Mouse (Mus musculus) neural tube, embryonic 10.5 days (tissue): ENCODE measurements around the gene Ift22.
"Not testable (repeated sequence)": the region's sequence is repeated elsewhere in the genome, so short reads cannot be mapped to it uniquely, and the experiment has no call there.

ENCODE experiments used
- DNase-seq: peaks from one replicate; pipeline ENCODE4 v3.0.0-alpha.2; 2017; ENCODE audit warnings: low spot score; ENCODE audit errors: extremely low spot score

Gene Ift22

DNA sequence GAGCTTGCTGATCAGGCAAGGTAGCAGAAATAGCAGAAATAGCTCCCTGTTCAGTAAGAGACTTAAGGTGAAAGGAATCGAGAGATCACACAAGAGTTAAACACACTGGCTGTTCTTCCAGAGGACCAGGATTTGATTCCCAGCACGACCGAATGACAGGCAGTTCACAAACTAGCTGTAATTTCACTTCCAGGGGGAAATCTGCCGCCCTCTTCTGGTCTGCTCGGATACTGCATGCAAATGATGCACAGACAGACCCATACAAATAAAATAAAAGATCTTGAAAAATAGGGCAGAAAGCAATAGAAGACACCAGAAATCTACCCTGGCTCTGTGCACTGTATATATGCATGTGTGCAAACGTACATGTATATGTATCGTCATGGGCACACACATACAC lies 2.3 kb upstream of the Ift22 start:
- DNase-seq, result no peak

DNA sequence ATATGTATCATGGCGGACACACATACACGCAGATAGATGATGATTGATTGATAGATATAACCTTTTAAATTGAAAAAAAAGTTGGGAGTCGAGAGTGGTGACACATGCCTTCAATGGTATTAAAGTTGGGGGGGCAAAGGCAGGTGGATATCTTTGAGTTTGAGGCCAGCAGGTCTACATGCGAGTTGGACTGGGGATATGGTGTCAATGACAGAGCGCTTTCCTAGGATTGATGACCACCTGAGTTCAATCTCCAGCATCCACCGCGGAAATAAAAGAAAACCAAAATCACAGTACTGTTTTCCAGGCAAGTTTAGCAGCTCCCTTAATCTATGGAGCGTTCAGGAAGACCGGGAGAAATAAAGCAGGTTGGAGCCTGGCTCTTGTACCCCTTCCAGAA lies 363 bp upstream of the Ift22 start:
- DNase-seq, result no peak

DNA sequence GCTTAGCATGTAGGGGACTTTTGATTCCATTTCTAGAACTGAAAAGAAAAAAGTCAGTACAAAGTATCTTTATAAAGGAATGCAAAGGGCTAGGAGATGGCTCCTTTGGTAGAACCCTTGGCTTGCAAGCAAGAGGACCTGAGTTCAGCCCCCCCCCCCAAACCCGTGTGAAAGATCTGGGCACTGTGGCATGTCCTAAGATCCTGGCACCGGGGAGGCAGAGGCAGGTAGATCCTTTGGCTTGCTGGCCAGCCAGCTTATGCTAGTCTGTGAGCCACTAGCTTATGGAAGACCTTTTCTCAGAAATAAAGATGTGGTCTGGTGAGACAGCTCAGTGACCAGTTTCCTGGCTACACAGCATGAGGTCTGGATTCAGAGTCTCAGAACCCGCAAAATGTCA lies 6.2 kb downstream of the Ift22 start:
- no peak for DNase-seq

DNA sequence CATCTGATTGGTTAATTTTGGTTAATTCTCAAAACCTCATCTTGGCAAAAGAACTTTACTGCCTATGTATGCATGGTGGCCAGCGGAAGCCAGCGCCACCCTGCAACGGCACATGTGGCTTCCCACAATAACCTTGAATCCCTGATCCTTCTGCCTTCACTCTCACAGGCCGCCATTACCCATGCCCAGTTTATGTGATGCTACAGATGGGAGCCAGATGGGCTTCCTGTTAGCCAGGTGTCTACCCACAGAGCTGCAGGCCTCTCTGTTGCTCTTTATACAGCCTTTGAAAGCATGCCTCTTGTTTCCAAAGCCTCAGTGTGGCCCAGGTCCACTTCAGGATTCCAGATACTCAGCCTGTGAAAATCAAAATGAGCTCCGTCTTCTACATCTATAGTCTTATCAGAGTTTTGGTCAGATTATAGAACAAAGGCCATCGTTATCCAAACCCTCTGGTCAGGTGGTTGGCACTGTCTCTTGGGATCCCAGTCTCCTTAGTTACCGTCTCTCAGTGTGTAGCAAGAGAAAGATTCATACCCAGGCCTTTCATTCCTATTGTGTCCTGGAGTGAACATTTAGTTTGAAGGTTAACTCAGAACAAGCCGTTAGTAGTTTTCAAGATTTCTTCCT lies 9.8 kb downstream of the Ift22 start:
- no peak for DNase-seq

DNA sequence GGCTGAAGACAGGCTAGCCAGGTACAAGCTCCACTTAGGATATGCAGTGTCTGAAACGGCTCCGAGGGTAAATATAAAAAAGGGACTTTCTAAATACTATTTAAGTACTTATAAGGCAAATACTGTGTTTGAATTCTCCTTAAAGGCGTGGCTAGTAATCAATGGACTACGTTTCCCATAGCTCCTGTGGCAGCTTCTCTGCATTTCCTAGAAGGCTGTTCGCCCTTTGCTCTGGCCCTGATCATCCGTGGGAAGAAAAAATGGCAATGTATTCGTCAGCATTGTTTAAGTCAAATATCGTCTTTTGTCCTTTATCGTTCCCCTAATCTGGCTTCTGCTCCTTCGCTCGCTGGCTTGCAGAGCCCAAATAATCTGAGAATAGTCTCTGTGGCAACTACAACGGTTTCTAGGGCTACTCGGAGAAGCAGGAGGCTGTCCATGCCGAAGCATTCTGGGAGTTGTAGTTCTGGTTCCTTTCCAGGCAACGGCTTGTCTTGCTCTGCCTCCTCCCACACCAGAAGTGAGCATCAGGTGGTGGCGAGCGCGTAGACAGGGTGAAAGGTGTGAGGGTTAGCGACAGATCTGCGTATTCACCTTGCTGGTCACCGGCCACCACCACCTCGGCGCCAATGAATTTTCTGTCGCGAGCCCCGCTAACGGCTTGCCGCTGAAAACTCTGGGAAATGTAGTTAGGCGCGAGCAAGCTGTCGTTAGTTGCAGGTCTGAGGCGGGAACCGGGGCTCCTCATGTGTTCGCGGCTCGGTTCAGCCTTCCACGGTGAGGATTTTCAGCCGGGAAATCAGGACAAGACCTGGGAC lies 10.9 kb downstream of the Ift22 start:
- DNase-seq, result peak; percentile 84

DNA sequence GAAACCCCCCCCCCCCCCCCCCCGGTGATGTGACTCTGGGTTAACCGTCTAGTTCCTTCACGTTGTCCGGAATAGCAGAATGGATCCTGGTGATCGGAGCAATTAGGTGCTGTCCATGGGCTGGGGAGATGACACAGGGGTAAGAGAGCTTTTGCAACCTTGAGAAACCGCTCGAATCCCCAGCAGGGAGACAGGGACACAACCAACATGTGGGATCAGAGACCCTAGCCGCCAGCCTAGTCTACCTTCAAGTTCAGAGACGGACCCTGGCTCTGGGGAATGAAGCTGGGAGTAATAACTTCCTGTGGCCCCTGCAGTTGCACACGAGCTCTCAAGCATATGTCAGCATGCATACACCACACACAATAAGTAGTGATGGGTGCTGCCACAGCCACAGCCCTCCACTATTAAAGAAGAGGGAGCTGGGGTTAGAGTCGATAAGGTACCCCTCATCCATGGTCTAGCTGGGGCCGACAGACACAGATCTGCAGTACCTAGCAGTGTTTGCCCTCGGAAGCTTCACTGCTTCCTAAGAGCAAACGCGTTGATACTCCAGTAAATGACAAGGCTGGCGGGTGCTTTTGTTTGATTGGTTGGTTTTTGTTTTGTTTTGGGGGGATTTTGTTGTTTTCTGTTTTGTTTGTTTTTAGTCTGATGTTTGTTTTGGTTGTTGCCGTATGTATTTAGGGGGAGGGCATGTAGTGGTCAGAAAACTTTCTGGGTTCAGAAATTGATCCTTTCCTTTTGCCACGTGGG lies 11.8 kb downstream of the Ift22 start:
- DNase-seq, result peak; percentile 25

DNA sequence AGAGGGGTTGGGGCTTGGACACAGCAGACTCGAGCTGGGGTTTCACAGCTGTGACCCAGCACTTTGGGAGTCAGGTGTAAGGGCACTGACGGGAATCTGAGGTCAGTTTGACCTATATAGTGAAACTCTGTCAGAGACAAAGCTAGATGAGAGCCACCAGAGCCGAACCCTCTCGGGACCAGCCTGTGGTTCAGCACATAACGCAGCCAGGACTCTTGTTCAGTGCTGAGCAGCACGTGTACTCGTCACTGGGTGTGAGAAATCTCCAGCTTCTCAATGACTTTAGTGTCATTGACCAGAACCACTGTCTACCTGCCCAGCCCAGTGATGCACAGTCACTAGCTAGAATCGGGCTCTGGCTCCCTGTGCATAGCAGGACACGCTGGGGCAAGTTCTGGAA lies 14.9 kb downstream of the Ift22 start:
- DNase-seq, result no peak

DNA sequence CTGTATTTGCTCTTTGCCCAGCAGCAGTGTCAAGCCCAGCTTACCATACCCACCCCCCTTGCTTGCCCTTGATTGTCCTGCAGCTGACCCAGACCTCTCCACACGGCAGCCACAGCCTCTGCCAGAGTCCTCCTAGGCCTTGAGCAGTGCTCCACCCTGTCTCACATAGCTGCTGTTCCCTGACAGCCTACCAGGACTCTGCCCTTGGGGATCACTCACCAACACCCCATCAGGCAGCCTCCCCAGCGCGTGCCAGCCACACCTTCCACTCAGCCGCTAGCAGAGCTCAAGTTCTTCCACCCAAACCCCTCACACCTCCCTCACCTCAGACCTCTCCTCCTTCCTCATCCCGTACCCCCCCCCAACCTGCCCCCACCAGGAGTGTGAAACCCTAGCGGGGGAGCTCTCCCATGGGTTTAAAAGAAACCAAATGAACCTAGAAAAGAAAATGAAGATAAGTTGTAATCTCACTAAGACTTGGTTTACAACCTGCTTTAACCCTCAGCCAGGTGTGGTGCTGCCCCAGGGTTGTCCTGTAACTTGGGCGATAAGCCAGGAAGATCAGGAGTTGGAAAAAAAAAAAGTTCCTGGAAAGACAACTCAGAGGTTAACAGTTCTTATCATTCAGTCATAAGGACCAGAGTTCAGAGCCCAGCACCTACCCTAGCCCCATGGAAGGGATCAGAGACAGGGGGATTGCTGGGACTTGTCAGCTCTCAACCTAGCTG lies 16.0 kb downstream of the Ift22 start:
- DNase-seq, result no peak

DNA sequence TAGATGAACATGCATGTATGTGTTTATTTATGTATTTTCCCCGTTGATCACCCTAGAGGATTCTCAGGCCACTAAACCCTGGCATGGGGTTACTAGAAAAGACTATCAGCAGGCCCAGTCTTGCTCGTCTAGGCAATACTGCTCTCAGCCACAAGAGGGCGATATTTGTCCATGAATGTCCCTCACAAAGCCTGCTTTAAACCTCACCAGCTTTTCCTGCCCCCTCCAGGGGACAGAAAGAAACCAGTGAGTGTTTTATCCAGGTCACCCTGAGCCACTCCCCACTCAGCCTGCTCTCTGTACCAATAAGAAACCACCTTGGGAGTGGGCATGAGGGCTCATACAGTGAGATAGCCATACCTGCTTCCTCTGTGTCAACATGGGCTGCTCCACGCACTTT lies 21.1 kb downstream of the Ift22 start:
- DNase-seq, result peak; percentile 93

DNA sequence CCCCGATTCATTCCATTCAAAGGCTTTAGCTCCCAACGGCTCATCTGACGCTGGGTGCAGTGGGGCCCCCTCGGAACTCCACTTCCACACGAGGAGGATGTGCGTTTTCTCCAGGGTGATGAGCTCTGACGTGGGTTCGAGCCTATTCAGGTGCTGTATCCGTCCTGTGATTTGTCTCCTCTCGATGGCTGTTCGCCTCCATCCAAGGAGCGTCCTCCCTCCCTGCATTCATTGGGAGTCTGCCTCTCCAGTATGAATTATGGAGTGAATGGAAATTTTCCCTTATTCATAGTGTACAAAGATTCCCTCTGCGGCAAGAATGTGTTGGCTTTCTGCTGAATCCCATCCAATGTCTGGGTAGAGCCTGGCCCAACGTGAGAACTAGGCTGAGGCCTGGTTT lies 23.9 kb downstream of the Ift22 start:
- no peak for DNase-seq

DNA sequence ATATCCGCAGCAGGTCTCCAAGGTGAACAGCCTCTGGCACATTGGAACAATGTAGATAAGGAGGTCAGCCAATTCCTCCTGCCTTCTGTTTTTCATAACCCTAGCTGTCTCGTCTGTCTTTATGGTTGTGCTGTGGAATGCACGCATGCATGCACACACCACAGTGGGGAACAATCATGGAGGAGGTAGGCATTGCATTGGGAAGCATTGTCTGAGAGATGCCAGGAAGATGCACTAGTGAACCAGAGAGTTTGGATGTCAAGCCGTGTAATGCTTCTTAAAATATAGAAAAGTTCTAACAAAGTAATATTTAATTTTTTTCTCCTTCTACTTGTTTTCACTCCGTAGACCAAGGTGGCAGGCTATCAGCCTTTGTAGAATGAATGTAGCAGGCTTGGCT lies 25.0 kb downstream of the Ift22 start:
- DNase-seq, result no peak

DNA sequence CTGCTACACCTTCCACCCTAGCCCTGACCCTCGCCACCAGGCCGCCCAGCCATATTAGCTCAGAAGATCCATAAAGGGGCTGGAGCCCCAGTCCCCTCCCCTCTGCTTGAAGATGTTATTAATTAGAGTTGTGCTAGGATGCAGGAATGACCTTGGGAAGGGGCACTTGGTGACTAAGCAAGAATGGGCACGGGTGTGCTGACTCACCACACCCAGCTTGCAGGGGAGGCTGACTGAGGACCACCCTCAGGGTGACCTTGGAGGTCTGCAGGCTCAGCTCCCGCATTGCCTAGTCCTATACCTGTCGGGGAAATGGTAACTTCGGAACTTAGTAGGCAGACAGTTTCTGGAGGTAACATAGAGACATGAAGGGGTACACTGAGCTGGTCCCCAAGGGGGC lies 26.0 kb downstream of the Ift22 start:
- no peak for DNase-seq

DNA sequence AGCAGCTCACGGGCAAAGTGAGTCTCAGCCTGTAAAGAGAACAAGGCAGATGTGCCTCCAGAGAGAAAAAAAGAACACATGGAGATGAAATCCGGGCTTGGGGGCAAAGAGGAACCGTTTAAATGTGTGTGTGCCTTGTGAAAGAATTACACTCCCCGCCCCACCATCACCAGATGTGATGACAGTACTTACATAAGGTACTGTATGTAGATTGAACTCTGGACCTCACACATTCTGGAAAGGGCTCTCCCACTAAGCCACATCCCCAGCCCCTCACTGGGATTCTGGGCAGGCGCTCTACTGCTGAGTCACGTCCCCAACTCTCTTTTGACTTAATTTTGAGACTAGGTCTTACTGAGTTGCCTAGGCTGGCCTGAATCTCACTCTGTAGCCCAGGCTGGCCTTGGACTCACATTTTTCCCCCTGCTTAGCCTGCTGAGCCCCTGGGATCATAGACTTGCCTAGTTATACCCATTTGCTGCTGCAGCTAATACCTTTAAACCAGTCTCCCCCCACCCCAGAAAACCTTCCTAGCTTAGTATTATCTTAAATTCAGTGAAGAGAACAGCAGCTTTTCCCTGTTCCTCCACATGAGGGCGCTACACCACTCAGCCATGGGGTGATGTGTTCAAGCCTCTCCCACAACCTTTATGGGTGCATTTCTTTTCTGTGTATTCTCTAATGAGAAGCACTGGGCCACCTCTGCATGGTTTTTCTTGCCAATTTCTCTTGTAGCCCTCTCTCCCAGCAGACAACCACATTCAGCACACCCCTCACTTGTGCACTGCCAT lies 28.1 kb downstream of the Ift22 start:
- no peak for DNase-seq

DNA sequence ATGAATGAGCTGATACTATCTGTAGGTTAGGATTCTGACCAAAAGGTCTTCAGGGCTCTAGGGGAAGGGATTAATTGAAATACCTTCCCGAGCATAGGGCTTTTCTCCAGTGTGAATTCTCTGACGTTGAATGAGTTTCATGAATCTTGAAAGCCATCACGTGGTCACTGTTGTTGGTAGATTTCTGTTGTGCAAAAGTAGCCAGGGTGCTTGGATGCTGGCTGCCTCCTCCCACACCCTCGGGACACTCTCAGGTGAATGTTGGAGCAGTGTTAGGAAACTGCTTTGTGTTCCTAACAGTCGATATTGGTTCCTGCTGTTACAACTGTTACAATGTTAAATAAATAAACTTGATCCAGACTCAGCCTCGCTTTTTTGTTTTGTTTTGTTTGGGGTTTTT lies 28.8 kb downstream of the Ift22 start:
- DNase-seq, result no peak

DNA sequence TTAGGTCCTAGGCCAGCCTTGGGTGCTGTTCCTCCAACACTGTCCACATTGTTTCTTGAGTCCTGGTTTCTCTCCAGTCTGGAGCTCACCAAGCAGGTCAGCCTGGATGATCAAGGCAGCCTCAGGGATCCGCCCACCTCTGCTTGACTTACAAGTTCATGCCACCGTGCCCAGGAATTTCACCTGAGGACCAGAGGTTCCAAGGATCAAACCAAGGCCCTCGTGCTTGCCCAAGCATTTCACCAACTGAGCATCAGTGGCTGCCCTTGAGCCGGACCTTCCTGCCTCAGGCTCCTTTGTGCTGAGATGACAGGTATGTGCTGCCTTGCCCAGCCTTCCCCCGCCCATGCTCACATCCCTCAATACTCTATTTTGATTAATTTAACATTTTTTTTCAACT lies 29.7 kb downstream of the Ift22 start:
- DNase-seq, result no peak

DNA sequence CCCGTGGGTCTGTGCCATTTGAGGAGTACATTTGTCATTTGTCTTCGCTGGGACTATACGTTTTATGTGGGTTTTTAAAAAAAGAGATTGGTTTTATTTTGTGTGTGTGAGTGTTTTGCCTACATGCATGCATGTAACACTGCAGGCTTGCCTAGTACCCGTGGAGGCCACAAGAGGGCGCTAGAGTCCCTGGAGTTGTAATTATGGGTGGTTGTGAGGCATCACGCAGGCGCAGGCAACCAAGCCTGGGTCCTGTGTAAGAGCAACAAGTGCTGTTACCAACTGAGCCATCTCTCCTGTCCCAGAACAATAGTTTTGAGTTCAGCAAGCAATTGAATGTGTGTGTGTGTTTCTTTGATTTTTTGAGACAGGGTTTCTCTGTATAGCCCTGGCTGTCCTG lies 31.3 kb downstream of the Ift22 start:
- DNase-seq, result no peak

DNA sequence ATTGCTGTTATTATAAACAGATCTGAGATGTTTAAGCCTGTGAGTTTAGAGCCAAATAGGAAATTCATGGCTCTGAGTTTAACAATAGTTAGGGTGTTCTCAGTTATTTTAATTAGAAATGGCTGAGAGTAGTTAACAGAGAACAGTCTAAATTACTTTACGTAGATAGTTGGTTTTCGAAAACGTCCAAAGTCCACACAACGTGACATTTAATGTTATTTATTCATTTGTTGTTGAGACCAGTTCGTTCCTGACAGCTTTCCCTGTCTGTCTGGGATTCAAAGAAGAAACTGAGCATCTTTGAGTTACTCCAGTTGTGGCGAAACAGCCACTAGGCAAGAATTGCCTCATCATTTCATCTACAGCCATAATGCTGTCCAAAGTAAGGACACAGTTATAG lies 32.1 kb downstream of the Ift22 start:
- not testable (repeated sequence) for DNase-seq

DNA sequence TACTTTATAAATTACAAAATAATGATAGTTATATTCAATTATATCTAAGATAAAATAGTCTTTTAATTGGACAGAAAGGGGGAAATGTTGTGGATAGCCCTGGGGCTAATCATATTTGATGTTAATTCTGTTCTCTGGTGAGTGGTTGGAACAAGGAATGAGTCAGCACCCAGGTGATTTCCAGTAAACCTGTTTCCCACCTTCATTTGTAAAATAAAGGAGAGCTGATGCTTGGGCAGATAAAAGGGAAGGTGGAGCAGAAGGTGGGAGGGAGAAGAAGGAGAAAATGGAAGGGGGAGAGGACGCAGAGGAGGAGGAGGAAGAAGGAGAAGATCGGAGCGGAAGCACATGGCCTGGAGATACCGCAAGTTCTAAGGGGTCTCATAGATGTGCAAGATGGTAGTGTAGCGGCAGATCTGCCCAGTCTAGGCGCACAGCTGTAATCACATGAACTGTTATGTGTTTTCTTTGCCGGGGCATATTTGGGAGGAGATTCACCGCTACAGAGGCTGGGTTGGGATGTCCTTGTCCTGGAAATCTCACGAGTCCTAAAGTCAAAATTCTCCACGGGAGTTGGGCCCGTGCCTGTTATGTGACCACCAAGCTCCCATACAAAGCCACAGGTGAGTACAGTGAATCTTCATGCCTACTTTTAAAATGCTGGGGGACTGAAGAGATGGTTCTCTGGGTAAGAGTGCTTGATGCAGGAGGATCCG lies 33.1 kb downstream of the Ift22 start:
- no peak for DNase-seq

DNA sequence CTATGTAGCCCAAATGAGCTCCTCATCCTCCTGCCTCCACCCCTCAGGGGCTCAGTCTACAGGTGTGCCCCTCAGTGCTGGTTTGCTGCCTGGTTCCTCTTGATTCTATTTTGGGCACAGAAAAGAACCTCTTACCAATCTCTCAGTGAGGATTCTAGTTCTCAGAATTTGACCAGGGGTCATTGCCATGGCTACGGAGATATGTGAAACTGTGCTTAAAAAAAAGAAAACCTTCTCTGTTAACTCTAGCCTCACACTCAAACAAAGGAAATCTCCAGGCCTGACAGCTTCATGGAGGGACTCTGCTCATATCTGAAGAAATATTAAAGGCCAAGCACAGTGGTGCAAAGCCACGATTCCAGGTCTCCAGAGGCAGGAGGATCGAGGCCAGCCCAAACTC lies 34.8 kb downstream of the Ift22 start:
- no peak for DNase-seq

DNA sequence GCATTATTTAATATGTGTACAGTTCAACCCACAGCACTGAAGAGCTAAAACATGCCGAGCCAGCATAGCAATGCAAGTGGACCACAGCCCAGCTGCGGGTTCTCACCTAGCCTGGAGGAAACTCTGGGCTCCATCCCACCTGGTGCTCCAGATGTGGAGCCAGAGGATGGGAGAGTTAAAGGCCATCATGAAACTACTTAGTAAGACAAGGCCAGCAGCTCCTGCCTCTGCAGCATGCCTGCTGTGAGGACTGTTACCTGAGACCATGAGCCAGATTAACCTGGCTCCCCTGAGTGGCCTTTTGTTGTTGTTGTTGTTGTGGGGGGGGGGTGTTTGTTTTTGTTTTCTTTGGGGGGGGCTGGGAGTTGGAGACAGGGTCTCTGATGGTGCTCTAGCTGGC lies 35.4 kb downstream of the Ift22 start:
- DNase-seq, result no peak
